Mouse (Mus musculus) CH12.LX (cell line): ENCODE measurements around the gene Olfr56. TPM values are rescaled to one million over a fixed set of nuclear protein-coding genes. Genes with fewer than 3 reads are reported as not detected.

Source experiments
- DNase-seq: peaks from one replicate; pipeline ENCODE4 v3.0.0-alpha.2; 2013; ENCODE audit errors: extremely low read depth
- H3K27ac ChIP-seq: 2 replicates; pipeline ENCODE4 v1.5.1; 2012; ENCODE audit warnings: low read depth, mild to moderate bottlenecking, control low read depth, moderate library complexity; ENCODE audit not compliant: insufficient read depth
- H3K27me3 ChIP-seq: replicated peaks from 2 replicates; pipeline ENCODE3; 2012; ENCODE audit warnings: inconsistent platforms
- H3K36me3 ChIP-seq, 2 experiments: replicated peaks in 1 of 2; 2 replicates each; pipeline versions ENCODE3 to v1.6.1; 2012; ENCODE audit warnings: inconsistent platforms in 1 of 2, low read length in 1 of 2, mild to moderate bottlenecking in 1 of 2, mixed read lengths in 1 of 2, moderate library complexity in 1 of 2; ENCODE audit not compliant: control insufficient read depth in 1 of 2, insufficient read depth in 1 of 2
- H3K4me1 ChIP-seq, 2 experiments: 2 replicates each; pipeline ENCODE4 v1.6.1; 2012; ENCODE audit warnings: inconsistent platforms in 1 of 2, moderate library complexity in 1 of 2; ENCODE audit not compliant: insufficient read depth in 2 of 2, control insufficient read depth in 1 of 2
- H3K4me2 ChIP-seq: 2 replicates; pipeline ENCODE4 v1.6.1; 2012; ENCODE audit warnings: low read depth, mild to moderate bottlenecking, control low read depth; ENCODE audit not compliant: poor library complexity, insufficient read depth, severe bottlenecking
- H3K4me3 ChIP-seq, 3 experiments: fragments of 150-350 bp in 1 of 3; sonication (generic) in 1 of 3; replicated peaks in 1 of 3; 2 replicates each; pipeline versions ENCODE3 to v1.5.1; 2011 to 2012; ENCODE audit warnings: low read depth in 2 of 3, low read length in 2 of 3, mild to moderate bottlenecking in 2 of 3, moderate library complexity in 2 of 3, control low read depth in 1 of 3, improper control_type of control experiment in 1 of 3, inconsistent platforms in 1 of 3, mixed read lengths in 1 of 3; ENCODE audit not compliant: poor library complexity in 1 of 3
- H3K79me2 ChIP-seq: replicated peaks from 2 replicates; pipeline ENCODE4 v1.6.1; 2012; ENCODE audit warnings: mild to moderate bottlenecking, moderate library complexity; ENCODE audit not compliant: control insufficient read depth, poor library complexity, insufficient read depth, severe bottlenecking; ENCODE audit errors: extremely low read depth
- H3K9ac ChIP-seq: 2 replicates; pipeline ENCODE4 v1.6.1; 2012; ENCODE audit warnings: low read depth, mild to moderate bottlenecking, control low read depth, moderate library complexity; ENCODE audit not compliant: insufficient read depth
- H3K9me3 ChIP-seq: replicated peaks from 2 replicates; pipeline ENCODE3; 2012; ENCODE audit warnings: low read length, inconsistent platforms, mixed read lengths
- BHLHE40 ChIP-seq: IDR thresholded peaks from 2 replicates; pipeline ENCODE4 v1.6.1; 2011; ENCODE audit warnings: mild to moderate bottlenecking, low read depth, low read length, improper control_type of control experiment
- CHD2 ChIP-seq: IDR thresholded peaks from 2 replicates; pipeline ENCODE4 v1.6.1; 2011; ENCODE audit warnings: low read length, improper control_type of control experiment
- ELF1 ChIP-seq: IDR thresholded peaks from 2 replicates; pipeline ENCODE4 v1.6.1; 2014; ENCODE audit warnings: low read depth, mild to moderate bottlenecking, inconsistent platforms, low read length, improper control_type of control experiment
- HCFC1 ChIP-seq: IDR thresholded peaks from 2 replicates; pipeline ENCODE4 v1.6.1; 2012; ENCODE audit warnings: low read depth, mild to moderate bottlenecking, inconsistent platforms, low read length, improper control_type of control experiment
- KAT2A ChIP-seq: IDR thresholded peaks from 2 replicates; pipeline ENCODE4 v1.6.1; 2012; ENCODE audit warnings: low read length, improper control_type of control experiment, inconsistent platforms; ENCODE audit not compliant: insufficient replicate concordance
- MAZ ChIP-seq: IDR thresholded peaks from 2 replicates; pipeline ENCODE4 v1.6.1; 2012; ENCODE audit warnings: low read depth, mild to moderate bottlenecking, inconsistent platforms, low read length, improper control_type of control experiment, moderate library complexity
- MEF2A ChIP-seq: IDR thresholded peaks from 2 replicates; pipeline ENCODE4 v1.6.1; 2014; ENCODE audit warnings: low read depth, mild to moderate bottlenecking, inconsistent platforms, low read length, improper control_type of control experiment, borderline replicate concordance
- NELFE ChIP-seq: IDR thresholded peaks from 2 replicates; pipeline ENCODE4 v1.6.1; 2011; ENCODE audit warnings: low read depth, low read length, improper control_type of control experiment
- NRF1 ChIP-seq: IDR thresholded peaks from 2 replicates; pipeline ENCODE4 v1.6.1; 2014; ENCODE audit warnings: low read depth, mild to moderate bottlenecking, inconsistent platforms, low read length, improper control_type of control experiment, moderate library complexity
- PAX5 ChIP-seq: IDR thresholded peaks from 2 replicates; pipeline ENCODE4 v1.6.1; 2012; ENCODE audit warnings: low read length, inconsistent platforms, mixed read lengths
- RAD21 ChIP-seq: IDR thresholded peaks from 2 replicates; pipeline ENCODE4 v1.6.1; 2011; ENCODE audit warnings: low read depth, mild to moderate bottlenecking, low read length, improper control_type of control experiment, moderate library complexity
- SMC3 ChIP-seq: IDR thresholded peaks from 2 replicates; pipeline ENCODE4 v1.6.1; 2011; ENCODE audit warnings: low read depth, low read length, improper control_type of control experiment
- TCF12 ChIP-seq: IDR thresholded peaks from 2 replicates; pipeline ENCODE4 v1.6.1; 2014; ENCODE audit warnings: low read depth, mild to moderate bottlenecking, inconsistent platforms, low read length, improper control_type of control experiment
- UBTF ChIP-seq: IDR thresholded peaks from 2 replicates; pipeline ENCODE4 v1.6.1; 2012; ENCODE audit warnings: low read depth, mild to moderate bottlenecking, inconsistent platforms, low read length, improper control_type of control experiment, moderate library complexity
- USF2 ChIP-seq: conservative IDR thresholded peaks from 2 replicates; pipeline ENCODE4 v1.6.1; 2011; ENCODE audit warnings: low read depth, low read length, improper control_type of control experiment
- ZC3H11A ChIP-seq: IDR thresholded peaks from 2 replicates; pipeline ENCODE4 v1.6.1; 2012; ENCODE audit warnings: low read depth, mild to moderate bottlenecking, inconsistent platforms, low read length, improper control_type of control experiment
- ZMIZ1 ChIP-seq: IDR thresholded peaks from 2 replicates; pipeline ENCODE4 v1.6.1; 2012; ENCODE audit warnings: low read depth, mild to moderate bottlenecking, inconsistent platforms, low read length, improper control_type of control experiment
- ZNF384 ChIP-seq: IDR thresholded peaks from 2 replicates; pipeline ENCODE4 v1.6.1; 2012; ENCODE audit warnings: low read depth, low read length, improper control_type of control experiment, inconsistent platforms
- dilution Hi-C: fragments of 300-500 bp; cut with MboI; formaldehyde crosslinking; loops from 2 replicates; pipeline ENCODE4 v1.14.3; 2020; ENCODE audit warnings: low sequenced_read_pairs; ENCODE audit not compliant: extremely low pct_unique_long_range_greater_than_20kb, extremely low pct_ligation_motif_present
- in situ Hi-C: fragments of 300-500 bp; cut with MboI; formaldehyde crosslinking; loops from 3 replicates; pipeline ENCODE4 v1.14.3; 2019; ENCODE audit warnings: low sequenced_read_pairs, low pct_ligation_motif_present, low pct_unique_long_range_greater_than_20kb, mixed read lengths
- polyA plus RNA-seq: library from polyadenylated mRNA; unstranded; fragments of >175 nt; gene quantifications from 2 replicates; pipeline ENCODE4 v1.2.1, GENCODE M21; 2012; ENCODE audit warnings: low read depth; ENCODE audit not compliant: insufficient read length
- total RNA-seq, 2 experiments: library from RNA; depleted of rRNA; stranded (reverse); fragments of 300-350 nt in 1 of 2; fragments of >200 nt in 1 of 2; gene quantifications; 2 replicates each; pipeline ENCODE4 v1.2.3; 2012 to 2014

The Olfr56 gene
- total and polyA plus RNA-seq, 3 experiments: not detected

GRCm38 (mm10) chr11:49081886-49082285 is 103.2 kb downstream of the Olfr56 start:
- H3K9ac ChIP-seq: 0 out of 2 replicates have a peak overlapping the region, but pooled peaks have one; percentile 14
- in situ Hi-C loops: no loop called here
- TF ChIP-seq ELF1 (peak; percentile 50; the same call in 1 of the 2 replicates), ZMIZ1 (no peak), TCF12 (no peak), SMC3 (no peak)
- TF ChIP-seq, all 38 proteins: peak for 1
- DNase-seq: no peak
- H3K36me3 ChIP-seq: no peaks in the 10 kb centered on the region
- H3K27me3 ChIP-seq: no peaks in the 10 kb centered on the region
- no peaks in the 10 kb centered on the region for H3K79me2 ChIP-seq
- no peak overlapping the region for H3K4me3 ChIP-seq
- H3K9me3 ChIP-seq: no peaks in the 10 kb centered on the region
- peaks cover 5 to 50% of the 10 kb centered on the region in 2 experiments for H3K4me1 ChIP-seq
- dilution Hi-C loops: no loop called here
- H3K4me2 ChIP-seq: peak overlapping the region; percentile 49; the same call in 1 of the 2 replicates
- H3K27ac ChIP-seq: no peak overlapping the region

DNA sequence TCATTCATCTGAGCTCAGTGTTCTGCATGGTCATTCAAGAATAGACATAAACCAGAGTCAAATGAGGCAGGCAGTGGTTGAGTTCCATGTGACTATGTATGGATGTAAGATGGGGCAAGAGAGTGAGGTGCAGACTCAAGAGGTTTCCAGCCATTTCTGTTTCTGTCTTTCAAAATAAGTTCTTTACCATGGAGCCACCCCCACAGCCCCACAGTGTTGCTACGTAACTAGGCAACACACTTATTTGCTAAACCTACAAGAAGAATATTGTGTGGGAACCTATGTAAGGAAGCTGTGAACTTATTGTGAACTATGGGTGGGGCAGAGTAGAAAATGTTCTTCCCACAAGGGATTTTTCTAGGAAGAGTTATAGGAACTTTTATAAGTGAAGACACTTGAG is 104.5 kb downstream of the Olfr56 start:
- Histone ChIP-seq H3K4me1 (peaks cover 5 to 59% of the 10 kb centered on the region in 2 experiments), H3K4me2 (no peak overlapping the region), H3K36me3 (no peaks in the 10 kb centered on the region), H3K79me2 (no peaks in the 10 kb centered on the region), H3K9me3 (no peaks in the 10 kb centered on the region), H3K9ac (no peak overlapping the region), H3K27me3 (no peaks in the 10 kb centered on the region), H3K27ac (no peak overlapping the region), H3K4me3 (no peak overlapping the region)
- dilution Hi-C loops: no loop called here
- TF ChIP-seq CHD2: no peak
- TF ChIP-seq BHLHE40: no peak
- no peak for TF ChIP-seq ZC3H11A
- TF ChIP-seq TCF12: no peak
- TF ChIP-seq KAT2A: no peak
- no peak for TF ChIP-seq UBTF
- no peak for TF ChIP-seq USF2
- no peak for TF ChIP-seq HCFC1
- TF ChIP-seq NELFE: no peak
- no peak for TF ChIP-seq MAZ
- TF ChIP-seq MEF2A: no peak
- TF ChIP-seq ZNF384: no peak
- no peak for TF ChIP-seq NRF1
- TF ChIP-seq PAX5: no peak
- no peak for TF ChIP-seq RAD21
- DNase-seq: no peak
- in situ Hi-C loops: no loop called here
